Mouse (Mus musculus) heart, embryonic 16.5 days (tissue): ENCODE results near the gene Vav2. TPM values are rescaled to one million over a fixed set of nuclear protein-coding genes. Genes with fewer than 3 reads are reported as not detected.

Source experiments
- ATAC-seq: fragments of 200-750 bp; cut with Nextera tagmentation; replicated peaks from 2 replicates; pipeline ENCODE4 v1.8.0; 2017; ENCODE audit warnings: moderate number of reproducible peaks; ENCODE audit not compliant: insufficient read depth, low FRiP score; ENCODE audit errors: extremely low read depth
- H3K27ac ChIP-seq: fragments of 300-500 bp; sonication (generic); 2 replicates; pipeline ENCODE4 v1.5.1; 2014; ENCODE audit warnings: mild to moderate bottlenecking, low read length, control low read depth, moderate library complexity
- H3K27me3 ChIP-seq: fragments of 300-500 bp; sonication (generic); 2 replicates; pipeline ENCODE4 v1.6.1; 2014; ENCODE audit warnings: low read length, mixed read lengths; ENCODE audit not compliant: control insufficient read depth, insufficient read depth
- H3K36me3 ChIP-seq: fragments of 300-500 bp; sonication (generic); 2 replicates; pipeline ENCODE4 v1.6.1; 2014; ENCODE audit not compliant: control insufficient read depth, insufficient read depth
- H3K4me1 ChIP-seq: fragments of 300-500 bp; sonication (generic); 2 replicates; pipeline ENCODE4 v1.6.1; 2014; ENCODE audit warnings: low read length, mixed read lengths; ENCODE audit not compliant: control insufficient read depth, insufficient read depth
- H3K4me2 ChIP-seq: fragments of 300-500 bp; sonication (generic); 2 replicates; pipeline ENCODE4 v1.6.1; 2014; ENCODE audit warnings: low read depth, mild to moderate bottlenecking, control low read depth, low read length
- H3K4me3 ChIP-seq: fragments of 300-500 bp; sonication (generic); 2 replicates; pipeline ENCODE4 v1.5.1; 2014; ENCODE audit warnings: mild to moderate bottlenecking, control low read depth, low read length
- H3K9ac ChIP-seq: fragments of 300-500 bp; sonication (generic); 2 replicates; pipeline ENCODE4 v1.6.1; 2014; ENCODE audit warnings: low read length, control low read depth
- H3K9me3 ChIP-seq: fragments of 300-500 bp; sonication (generic); replicated peaks from 2 replicates; pipeline ENCODE4 v1.6.1; 2016; ENCODE audit warnings: low read length; ENCODE audit not compliant: control insufficient read depth
- WGBS: fragments of 180-500 bp; shearing (Covaris S2); extraction: QIAGEN DNeasy Blood & Tissue Kit; methylation state at CpG from one replicate; pipeline ENCODE4 v1.1.7; 2014; 5-methylcytosine and 5-hydroxymethylcytosine counted together
- polyA plus RNA-seq: library from polyadenylated mRNA; unstranded; fragments of >200 nt; fragmentation: Nextera tagmentation; extraction: Ambion mirVana; gene quantifications from 2 replicates; pipeline ENCODE4 v1.2.1, GENCODE M21; 2015

Gene Vav2
- polyA plus RNA-seq: 2.6 and 3.8 TPM in 2 replicates

DNA sequence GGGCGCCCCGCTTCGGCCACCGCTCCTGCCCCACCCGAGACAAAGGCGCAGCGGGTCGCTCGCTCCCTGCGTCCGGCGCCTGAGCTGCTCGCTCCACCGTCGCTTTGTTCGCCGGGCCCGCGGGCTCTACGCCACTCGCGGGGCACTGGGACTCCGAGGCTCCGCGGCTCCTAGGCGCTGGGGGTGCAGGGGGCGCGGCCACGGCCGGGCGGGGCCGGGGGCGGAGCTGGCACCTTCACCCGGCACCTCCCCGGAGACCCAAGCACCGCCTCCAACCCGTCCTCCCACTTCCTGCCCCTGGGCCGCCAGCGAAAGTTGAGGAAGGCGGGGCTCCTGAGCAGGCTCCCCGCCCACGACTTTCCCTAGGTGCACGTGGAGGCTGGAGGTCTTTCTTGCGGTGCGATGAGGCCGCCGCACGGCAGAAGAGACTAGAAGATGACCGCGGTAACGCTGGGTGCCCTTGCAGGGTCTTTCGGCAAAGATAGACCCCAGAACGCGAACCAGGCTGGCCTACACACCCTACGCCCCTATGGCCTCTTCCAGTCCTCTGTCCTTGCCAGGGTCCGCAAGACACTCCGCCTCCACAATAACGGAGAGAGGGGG lies at the start of gene Vav2:
Vav2 (minus strand) TSS at position 179 of the 603 bp plus-strand sequence.
- peak within 1 kb of the TSS; percentile 75 for H3K4me2 ChIP-seq
- peak within 1 kb of the TSS; percentile 81 for H3K9ac ChIP-seq
- H3K9me3 ChIP-seq: no peaks in the 10 kb centered on the region
- H3K4me1 ChIP-seq: peaks cover 11% of the 10 kb centered on the region
- H3K27ac ChIP-seq: peak within 1 kb of the TSS; percentile 69
- under 1% methylated on average over 58 of the region's 58 CpGs for WGBS
- H3K4me3 ChIP-seq: peak within 1 kb of the TSS; percentile 88
- H3K36me3 ChIP-seq: no peaks in the 10 kb centered on the region
- peak; percentile 95 for ATAC-seq
- no peaks in the 10 kb centered on the region for H3K27me3 ChIP-seq

GRCm38 (mm10) chr2:27475495-27476302 lies 48.9 kb upstream of the Vav2 start:
- ATAC-seq: peak; percentile 96
- Histone ChIP-seq H3K4me3 (peak overlapping the region; percentile 96), H3K27ac (peak overlapping the region; percentile 97), H3K9ac (peak overlapping the region; percentile 97), H3K27me3 (no peaks in the 10 kb centered on the region), H3K4me2 (peak overlapping the region; percentile 87), H3K4me1 (peaks cover 40% of the 10 kb centered on the region), H3K36me3 (no peaks in the 10 kb centered on the region), H3K9me3 (no peaks in the 10 kb centered on the region)
- under 1% methylated on average over 79 of the region's 96 CpGs for WGBS

DNA sequence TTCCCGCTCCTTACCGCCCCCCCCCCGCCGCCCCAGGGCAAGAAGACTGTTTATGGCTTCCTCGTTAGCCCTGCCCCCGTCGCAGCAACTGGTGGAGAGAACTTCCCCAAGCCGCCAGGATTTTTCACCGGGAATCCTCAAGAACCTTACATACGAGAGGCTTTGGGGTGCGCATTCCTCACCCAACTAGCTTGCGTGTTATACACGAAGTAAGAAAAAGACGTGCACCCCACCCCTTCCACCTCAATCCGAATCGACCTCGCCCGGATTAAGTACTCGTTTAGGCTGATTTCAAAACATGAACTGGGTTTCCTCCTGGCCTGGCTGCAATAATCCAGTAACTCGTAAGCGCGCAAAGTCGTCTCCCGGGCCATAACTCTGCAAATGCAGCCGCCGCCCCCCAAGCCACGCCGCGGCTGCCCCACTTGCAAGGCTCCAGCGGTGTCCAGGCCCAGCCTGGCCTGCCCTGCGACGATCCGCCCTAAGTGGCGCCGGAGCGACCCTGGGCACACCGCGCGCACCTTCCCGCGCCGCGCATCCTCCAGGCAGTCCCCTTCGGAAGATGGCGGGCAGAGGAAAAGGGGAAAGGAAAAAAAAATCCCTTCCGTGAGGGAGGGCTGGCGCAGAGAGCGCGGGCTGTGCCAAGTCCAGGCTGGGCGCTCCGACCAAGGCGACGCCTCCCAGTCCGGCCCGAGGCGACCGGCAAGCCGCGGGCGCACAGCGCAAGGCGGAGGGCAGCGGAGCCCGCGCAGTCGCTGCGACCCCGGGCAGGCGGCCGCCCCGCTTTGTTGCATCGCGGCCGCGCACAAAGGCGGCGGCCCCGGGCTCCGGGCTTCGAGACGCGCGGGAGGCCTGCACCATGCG lies 48.0 kb upstream of the Vav2 start:
- H3K4me2 ChIP-seq: peak overlapping the region; percentile 84
- peaks cover 48% of the 10 kb centered on the region for H3K4me1 ChIP-seq
- peak overlapping the region; percentile 96 for H3K4me3 ChIP-seq
- H3K36me3 ChIP-seq: no peaks in the 10 kb centered on the region
- H3K27ac ChIP-seq: peak overlapping the region; percentile 97
- H3K9me3 ChIP-seq: no peaks in the 10 kb centered on the region
- under 1% methylated on average over 84 of the region's 84 CpGs for WGBS
- no peaks in the 10 kb centered on the region for H3K27me3 ChIP-seq
- peak overlapping the region; percentile 97 for H3K9ac ChIP-seq
- ATAC-seq: peak; percentile 4

DNA sequence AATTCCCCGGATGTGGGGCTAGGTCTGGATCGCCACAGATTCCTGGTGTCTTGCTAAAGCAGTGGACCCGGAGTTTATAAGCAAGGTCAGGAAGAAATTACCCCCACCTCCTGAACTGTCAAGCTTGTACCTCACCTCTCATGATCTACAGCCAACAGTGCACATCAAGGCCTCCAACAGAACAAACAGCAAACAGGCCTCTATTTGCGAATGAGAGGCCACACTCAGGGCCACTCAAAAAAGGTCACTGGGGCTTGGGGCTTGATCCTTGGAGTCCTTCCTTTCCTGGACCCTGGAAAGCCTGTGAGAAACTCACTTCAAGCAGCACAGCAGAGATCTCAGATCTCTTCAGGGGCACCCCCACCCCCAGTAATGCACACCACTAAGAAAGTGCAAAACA lies 47.1 kb upstream of the Vav2 start:
- Histone ChIP-seq H3K9me3 (no peaks in the 10 kb centered on the region), H3K4me2 (peak overlapping the region; percentile 84), H3K27me3 (no peaks in the 10 kb centered on the region), H3K9ac (peak overlapping the region; percentile 97), H3K4me3 (peak overlapping the region; percentile 96), H3K36me3 (no peaks in the 10 kb centered on the region), H3K27ac (peak overlapping the region; percentile 97), H3K4me1 (peaks cover 57% of the 10 kb centered on the region)
- 22% methylated on average over 4 of the region's 4 CpGs for WGBS
- ATAC-seq: no peak

DNA sequence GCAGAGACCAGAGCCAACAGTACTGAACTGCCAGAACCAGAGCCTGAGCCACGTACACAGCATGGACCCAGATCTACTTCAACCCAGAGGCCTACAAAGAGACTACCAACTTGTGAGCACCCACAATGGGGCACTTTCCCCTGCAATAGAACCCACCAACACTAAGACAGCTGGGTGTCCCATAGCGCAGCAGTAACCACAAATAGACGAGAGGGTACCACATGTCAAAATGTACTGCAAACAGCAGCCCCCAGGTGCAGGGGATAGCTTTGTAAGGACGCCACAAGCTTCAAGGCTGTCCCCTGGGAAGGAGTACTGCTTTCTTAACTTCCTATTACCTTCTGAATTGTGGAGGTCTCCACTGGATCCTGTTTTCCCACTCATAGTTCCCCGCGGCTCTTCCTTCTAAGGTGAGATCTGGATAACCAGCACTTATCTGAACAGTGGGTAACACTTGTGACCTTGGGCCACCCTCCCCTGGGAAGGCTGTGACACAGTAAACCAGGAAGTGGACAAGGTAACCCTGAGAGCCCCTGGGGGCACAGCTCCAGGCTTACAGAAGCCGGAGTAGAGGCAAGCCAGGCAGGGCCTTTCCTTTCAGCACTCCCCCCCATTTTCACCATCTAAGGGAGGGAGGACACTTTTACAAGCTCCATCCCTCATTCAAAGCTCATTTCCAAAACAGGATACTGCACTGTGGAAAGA lies 46.4 kb upstream of the Vav2 start:
- peak overlapping the region; percentile 97 for H3K9ac ChIP-seq
- H3K27me3 ChIP-seq: no peaks in the 10 kb centered on the region
- H3K36me3 ChIP-seq: no peaks in the 10 kb centered on the region
- no peaks in the 10 kb centered on the region for H3K9me3 ChIP-seq
- ATAC-seq: no peak
- H3K4me1 ChIP-seq: peaks cover 64% of the 10 kb centered on the region
- peak overlapping the region; percentile 97 for H3K27ac ChIP-seq
- WGBS: 43% methylated on average over 7 of the region's 7 CpGs
- H3K4me2 ChIP-seq: peak overlapping the region; percentile 84
- H3K4me3 ChIP-seq: peak overlapping the region; percentile 96

DNA sequence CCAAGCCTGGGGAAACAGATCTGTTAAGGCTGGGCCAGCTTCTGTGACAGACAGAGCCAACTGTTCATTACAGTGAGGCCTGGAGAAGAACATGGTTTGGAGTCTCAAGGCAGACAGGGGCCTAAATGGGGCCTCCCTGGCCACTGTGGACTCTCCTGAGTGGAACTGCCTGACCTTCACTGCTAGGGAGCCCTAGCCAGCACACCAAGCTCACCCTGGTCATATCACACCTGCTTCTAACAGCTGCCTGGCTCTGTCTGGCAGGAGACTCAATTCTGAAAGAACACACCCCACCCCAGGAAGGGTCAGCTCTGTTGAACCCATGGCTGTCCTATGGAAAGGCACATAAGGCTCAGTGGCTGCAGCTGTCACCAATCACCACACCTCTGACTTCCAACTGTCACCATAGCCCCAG lies 44.3 kb upstream of the Vav2 start:
- Histone ChIP-seq H3K9ac (no peak overlapping the region), H3K36me3 (peaks cover 2% of the 10 kb centered on the region; the same call in 1 of the 2 replicates)

GRCm38 (mm10) chr2:27470535-27470934 lies 43.7 kb upstream of the Vav2 start:
- H3K27ac ChIP-seq: no peak overlapping the region
- H3K4me3 ChIP-seq: no peak overlapping the region
- no peaks in the 10 kb centered on the region for H3K9me3 ChIP-seq
- H3K9ac ChIP-seq: no peak overlapping the region
- no peak for ATAC-seq
- H3K4me1 ChIP-seq: peaks cover 54% of the 10 kb centered on the region
- no peaks in the 10 kb centered on the region for H3K27me3 ChIP-seq
- H3K36me3 ChIP-seq: peaks cover 2% of the 10 kb centered on the region; the same call in 1 of the 2 replicates
- WGBS: 78% methylated on average over 2 of the region's 2 CpGs
- no peak overlapping the region for H3K4me2 ChIP-seq

More for the DNA sequence above, 44.3 kb upstream of the Vav2 start:
- Histone ChIP-seq H3K9me3 (no peaks in the 10 kb centered on the region), H3K4me2 (no peak overlapping the region), H3K27ac (no peak overlapping the region), H3K4me3 (no peak overlapping the region), H3K27me3 (no peaks in the 10 kb centered on the region), H3K4me1 (peaks cover 54% of the 10 kb centered on the region)
- no peak for ATAC-seq

GRCm38 (mm10) chr2:27469991-27470355 lies 43.1 kb upstream of the Vav2 start:
- Histone ChIP-seq H3K27ac (no peak overlapping the region), H3K9me3 (no peaks in the 10 kb centered on the region), H3K27me3 (no peaks in the 10 kb centered on the region), H3K4me2 (no peak overlapping the region), H3K4me3 (no peak overlapping the region), H3K9ac (no peak overlapping the region), H3K4me1 (peaks cover 54% of the 10 kb centered on the region), H3K36me3 (peaks cover 2% of the 10 kb centered on the region; the same call in 1 of the 2 replicates)
- no peak for ATAC-seq
- 72% methylated on average over 3 of the region's 3 CpGs for WGBS
